Mouse (Mus musculus) left cerebral cortex, postnatal 36 days (tissue): ENCODE measurements around the gene Tgfb1. TPM values are rescaled to one million over a fixed set of nuclear protein-coding genes. Genes with fewer than 3 reads are reported as not detected.

Experiments used
- DNase-seq, 2 experiments: peaks; one replicate each; pipeline ENCODE4 v3.0.0; 2021 to 2022; ENCODE audit warnings: low spot score in 2 of 2, mixed read lengths in 1 of 2
- intact Hi-C: fragments of 180-260 bp; cut with DNase I; formaldehyde crosslinking; loops from one replicate; pipeline ENCODE4 v1.15.1; 2025
- total RNA-seq, 2 experiments: library from RNA; stranded (reverse); gene quantifications; 2 replicates each; pipeline ENCODE4 v1.2.3; 2021

Gene Tgfb1
- total RNA-seq, 2 experiments from 2014 or later = 7.9 to 8.8 TPM

GRCm38 (mm10) chr7:25674719-25675300, 12.0 kb upstream of the Tgfb1 start, which contains the start of gene Tmem91:
Tmem91 (minus strand) TSS chr7:25675166.
- intact Hi-C loops = no loop called here
- DNase-seq = no peak

DNA sequence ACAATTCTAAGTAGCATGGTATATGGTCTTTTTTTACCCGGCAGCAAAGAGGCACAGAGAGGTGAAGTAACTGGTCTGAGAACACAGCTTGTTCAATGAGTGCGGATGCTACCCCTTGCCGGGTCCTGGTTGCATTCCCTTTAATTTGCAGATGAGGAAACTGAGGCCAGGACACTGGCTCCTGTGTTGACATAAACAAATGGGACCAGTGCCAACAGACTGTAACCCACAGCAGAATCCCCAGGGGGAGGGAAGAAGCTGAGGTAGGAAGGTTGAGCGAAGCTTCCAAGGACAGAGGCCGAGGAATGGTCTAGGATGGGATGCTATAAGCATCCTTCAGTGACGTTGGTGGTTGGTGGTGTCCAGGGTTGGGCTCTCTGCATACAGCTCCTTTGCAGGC, 11.4 kb upstream of the Tgfb1 start:
- intact Hi-C loops = no loop called here
- DNase-seq = no peak

DNA sequence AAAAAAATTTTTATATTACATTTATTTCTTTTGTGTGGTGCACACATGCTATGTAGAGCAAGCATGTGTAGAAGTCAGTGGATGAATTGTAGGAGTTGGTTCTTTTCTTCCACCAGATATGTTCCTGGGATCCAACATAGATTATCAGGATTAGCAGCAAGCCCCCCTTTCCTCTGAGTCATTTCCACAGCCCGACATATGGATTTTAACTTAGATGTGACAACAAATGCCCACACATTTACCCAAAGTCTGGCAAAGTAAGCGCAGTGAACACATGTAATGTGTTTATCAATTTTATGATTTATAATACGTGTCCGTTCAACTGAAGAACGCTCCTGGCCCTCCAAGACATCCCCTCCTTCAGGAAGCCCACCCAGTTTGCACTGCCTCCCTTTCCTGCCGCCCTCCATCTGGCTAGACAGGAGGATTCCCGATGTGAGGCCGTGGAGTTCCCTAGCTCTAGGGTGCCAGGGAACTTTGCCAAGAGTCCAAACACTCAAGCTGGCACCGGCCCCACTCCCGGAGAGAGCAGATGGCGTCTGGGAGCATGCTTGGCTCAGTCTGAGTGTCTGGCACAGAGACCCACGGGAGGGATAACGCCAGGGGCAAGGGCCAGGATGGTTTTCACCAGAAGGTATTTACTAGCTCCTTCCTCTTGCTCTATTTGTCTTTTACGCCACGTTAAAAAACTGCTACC, 10.6 kb upstream of the Tgfb1 start:
- peak; percentile 91 for DNase-seq
- intact Hi-C loops = no loop called here

DNA sequence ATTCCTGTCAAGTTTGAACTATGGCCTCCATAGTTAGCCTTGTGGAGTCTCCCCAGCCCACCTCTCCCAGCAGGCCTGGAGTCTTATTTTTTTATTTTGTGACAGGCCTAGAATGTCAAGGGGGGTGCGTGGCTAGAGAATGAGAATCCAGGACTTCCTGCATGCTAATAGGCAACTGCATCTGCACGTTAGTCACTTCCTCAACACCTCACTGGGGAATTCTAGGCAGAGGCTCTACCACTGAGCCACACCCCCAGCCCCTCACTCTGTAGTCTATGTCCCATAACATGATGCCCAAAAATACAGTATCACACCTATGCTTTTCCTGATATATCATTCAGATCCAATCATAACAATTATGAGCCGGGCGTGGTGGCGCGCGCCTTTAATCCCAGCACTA, 9.8 kb upstream of the Tgfb1 start:
- intact Hi-C loops = no loop called here

DNA sequence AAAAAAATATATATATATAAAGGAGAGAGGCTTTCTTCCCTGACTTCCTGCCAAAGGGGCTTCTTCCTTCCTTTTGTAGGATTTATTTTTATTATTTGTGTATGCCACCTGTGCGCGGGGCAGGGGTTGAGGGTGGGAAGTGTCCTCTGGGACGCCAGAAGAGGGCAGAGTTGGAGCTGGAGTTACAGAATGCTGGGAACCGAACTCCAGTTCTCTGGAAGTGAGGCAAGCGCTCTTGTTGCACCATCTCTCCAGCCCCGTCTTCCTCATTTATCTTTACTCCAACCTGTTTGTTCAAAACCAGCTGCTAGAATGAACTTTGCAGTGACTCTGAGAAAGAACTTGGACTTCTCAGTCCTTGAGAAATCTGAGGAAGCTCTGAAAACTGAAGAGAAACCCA, 6.8 kb upstream of the Tgfb1 start:
- intact Hi-C loops = loop anchor here (5.0 kb wide), 1 partner anchor 37 kb away; the partner anchor contains the start of gene Ccdc97
- no peak for DNase-seq

More for the DNA sequence above, 9.8 kb upstream of the Tgfb1 start:
- no peak for DNase-seq

DNA sequence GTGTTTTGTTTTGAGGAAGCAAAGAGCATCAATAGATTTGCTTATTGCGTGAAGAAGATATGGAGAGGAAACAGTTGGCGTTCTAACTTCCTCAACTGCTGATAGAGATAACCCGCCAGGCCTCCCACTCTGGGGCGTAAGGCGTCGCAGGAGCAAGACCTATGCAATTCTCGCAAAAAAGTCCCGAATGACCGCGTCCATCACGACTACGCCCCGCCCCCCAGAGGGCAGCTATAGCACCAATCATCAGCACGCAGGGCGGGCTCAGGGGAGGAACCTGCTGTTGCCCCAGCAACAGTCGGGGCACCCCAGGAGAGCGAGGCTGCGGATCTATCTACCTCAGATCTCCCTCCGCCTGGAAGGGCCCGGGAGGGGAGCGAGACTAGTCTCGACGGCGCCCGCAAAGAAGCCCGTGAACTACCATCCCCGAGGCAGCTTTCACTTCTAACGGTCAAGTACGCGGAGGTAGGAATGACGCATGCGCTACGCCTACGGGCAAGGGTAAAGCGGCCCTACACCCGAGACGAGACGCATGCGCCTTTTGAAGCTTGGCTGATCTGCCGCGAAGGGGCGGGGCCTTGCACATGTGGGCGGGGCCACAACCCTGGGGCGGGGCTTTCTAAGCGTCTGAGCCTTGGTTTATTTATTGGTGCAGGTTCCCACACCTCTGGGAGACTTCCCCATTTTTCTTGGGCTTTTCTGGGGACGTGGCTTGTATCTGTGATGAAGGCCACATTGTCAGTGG, 6.1 kb upstream of the Tgfb1 start, which contains the start of gene B9d2:
TSS of gene B9d2 (plus strand) at position 267 of the 745 bp plus-strand sequence.
- intact Hi-C loops = loop anchor here (5.0 kb wide), 1 partner anchor 37 kb away; the partner anchor contains the start of gene Ccdc97
- peak; percentile 94 to 95 for DNase-seq

DNA sequence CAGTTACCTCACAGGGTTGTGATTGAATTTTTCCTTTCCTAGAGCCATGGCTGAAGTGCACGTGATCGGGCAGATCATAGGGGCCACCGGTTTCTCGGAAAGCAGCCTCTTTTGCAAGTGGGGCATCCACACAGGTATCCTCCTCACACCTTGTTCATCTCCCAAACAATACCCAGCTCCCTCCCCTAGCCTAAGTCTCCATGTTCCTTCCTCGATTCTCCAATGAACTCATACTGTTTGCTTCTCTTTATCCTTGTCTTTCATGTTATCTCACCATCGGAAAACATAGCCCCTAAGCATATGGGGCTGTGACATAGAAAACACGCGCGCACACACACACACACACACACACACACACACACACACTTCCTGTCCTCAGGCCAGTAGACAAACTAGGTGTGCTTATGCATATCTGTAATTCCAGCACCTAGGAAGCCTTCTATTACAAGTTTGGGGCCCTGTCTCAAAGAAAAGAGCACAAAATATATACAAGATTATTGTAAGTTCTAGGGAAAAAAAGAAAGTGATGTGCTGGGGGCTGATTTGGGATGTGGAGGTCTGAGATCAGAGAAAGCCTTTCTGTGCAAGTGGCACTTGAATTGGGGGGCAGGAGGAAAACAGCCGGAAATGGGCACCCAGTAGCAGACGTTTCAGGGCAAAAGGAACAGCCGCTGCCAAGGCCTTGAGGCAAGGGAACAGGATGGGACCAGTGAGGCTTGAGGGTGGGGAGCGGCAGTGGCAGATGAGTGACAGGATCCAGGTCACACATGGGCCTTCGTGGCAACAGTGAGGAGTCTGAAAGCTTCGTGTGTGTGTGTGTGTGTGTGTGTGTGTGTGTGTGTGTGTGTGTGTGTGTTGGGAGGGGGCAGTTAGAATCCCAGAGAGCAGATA, 5.2 kb upstream of the Tgfb1 start:
- no peak for DNase-seq
- intact Hi-C loops = loop anchor here (5.0 kb wide), 1 partner anchor 36 kb away; the partner anchor contains the start of gene Ccdc97

GRCm38 (mm10) chr7:25683474-25684180, 3.2 kb upstream of the Tgfb1 start:
- DNase-seq = no peak
- intact Hi-C loops = loop anchor here (5.0 kb wide), 1 partner anchor 34 kb away; the partner anchor contains the start of gene Ccdc97

DNA sequence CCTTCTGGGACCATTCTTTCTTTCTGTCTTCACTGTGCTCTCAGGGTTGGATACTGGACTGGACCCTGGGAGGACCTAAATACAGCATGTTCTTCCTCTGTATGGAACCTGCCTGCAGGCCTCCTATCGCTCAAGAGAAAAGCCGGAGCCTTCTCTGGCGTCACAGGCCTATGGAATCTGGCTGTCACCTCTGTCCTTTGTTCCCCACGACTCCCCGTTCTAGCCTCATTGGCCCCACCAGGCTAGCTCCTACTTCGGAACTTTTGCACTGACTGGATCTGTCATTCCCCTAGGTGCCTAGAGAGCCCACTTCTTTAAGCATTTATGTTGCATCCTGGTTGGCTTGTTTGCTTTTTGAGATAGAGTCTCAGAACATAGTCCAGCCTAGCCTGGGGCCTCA, 2.1 kb upstream of the Tgfb1 start:
- no peak for DNase-seq
- intact Hi-C loops = loop anchor here (5.0 kb wide), 1 partner anchor 33 kb away; the partner anchor contains the start of gene Ccdc97

- intact Hi-C loops = no loop called here
These were observed 804 bp upstream of the Tgfb1 start for GRCm38 (mm10) chr7:25685926-25686470.

GRCm38 (mm10) chr7:25687811-25688401, 1.1 kb downstream of the Tgfb1 start:
- DNase-seq = no peak
- intact Hi-C loops = no loop called here

More at GRCm38 (mm10) chr7:25685926-25686470, 804 bp upstream of the Tgfb1 start:
- DNase-seq = no peak

DNA sequence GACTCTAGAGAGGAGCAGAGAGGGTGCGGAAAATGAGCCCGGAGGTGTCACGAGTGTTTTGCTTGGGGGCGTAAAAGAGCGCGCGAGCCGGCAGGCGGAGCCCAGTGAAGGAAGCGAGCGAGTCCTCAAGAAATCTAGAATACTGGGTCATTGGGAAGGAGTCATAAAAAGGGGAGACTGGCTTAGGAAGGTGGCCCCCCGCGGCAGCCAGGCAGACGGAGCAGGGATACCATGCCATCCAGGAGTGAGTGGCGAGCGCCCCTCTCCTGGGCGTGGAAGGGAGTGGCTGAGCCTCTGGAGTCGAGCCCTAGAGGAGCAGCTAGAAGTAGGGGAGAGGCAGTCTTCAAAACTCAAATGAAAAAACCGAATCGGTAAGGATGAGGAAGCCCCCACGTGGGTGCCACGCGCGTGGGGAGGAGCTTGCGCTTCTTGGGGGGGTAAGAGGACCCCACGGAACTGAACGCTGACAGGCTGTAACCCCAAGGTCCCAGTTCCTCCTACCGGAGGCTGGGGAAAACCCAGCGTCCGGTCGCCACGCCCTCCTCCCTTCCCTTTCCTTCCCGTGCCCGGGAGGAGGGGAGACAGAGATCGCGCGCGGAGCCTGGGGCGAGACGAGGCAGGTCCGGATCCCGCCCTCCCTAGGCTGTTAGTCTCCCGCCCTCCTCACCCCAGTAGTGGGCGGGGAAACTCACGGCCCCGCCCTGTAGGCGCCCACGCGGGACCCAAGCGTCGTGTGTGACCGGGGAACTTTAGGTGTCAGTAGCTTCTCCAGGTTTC, 2.2 kb downstream of the Tgfb1 start:
- intact Hi-C loops = no loop called here

GRCm38 (mm10) chr7:25689603-25690021, 2.8 kb downstream of the Tgfb1 start:
- intact Hi-C loops = no loop called here
- DNase-seq = no peak

More for the DNA sequence above, 2.2 kb downstream of the Tgfb1 start:
- no peak for DNase-seq

- no peak for DNase-seq
- intact Hi-C loops = no loop called here
These were observed 3.2 kb downstream of the Tgfb1 start for GRCm38 (mm10) chr7:25690051-25690450.

DNA sequence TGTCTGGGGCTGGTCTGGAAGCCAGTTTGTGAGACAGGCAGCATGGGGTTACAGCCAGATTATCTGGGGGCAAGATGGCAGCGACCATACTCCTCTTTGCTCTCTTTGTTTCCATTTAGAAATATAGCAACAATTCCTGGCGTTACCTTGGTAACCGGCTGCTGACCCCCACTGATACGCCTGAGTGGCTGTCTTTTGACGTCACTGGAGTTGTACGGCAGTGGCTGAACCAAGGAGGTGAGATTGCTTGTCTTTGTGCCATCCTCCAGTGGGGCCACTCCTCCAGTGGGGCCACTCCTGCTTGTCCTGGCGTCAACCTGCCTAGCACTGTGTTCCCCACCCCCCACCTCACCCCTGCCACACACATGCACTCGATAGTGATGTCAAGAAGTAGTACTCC, 7.3 kb downstream of the Tgfb1 start:
- intact Hi-C loops = no loop called here
- no peak for DNase-seq

DNA sequence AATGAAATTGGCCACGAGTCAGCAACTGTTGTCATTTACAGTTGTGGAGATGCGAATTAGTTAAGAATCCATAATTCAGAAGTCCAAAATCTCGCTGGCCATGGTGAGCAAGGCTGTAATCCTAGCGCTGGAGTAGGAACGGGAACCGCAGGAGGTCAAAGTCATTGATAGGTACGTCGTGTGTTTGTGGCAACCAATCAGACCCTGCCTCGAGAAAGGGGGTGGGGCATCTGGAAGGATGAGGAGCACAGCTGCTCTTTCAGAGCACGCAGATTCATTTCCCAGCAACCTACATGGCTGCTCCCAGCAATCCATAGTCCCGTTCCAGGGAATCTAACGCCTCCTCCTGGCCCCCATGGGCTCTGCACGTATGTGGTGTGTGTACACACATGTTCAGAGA, 13.0 kb downstream of the Tgfb1 start:
- intact Hi-C loops = no loop called here
- no peak for DNase-seq

DNA sequence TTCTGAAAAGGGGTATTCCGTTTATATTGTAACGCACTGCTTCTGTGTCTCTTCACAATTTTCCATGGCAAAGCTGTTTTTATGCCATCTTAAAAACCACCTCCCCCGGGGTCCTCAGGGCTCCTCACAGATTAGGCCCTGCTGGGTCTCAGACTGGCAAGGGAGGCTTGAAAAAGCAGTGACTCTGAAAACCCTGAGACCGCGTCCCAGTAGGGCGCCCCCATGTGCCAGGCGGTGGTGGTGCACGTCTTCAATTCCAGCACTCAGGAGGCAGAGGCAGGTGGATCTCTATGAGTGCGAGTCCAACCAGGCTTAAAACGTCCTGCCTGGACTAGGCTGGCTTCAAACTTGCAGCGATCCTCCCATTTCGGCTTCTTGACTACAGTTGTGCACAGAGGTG, 13.9 kb downstream of the Tgfb1 start:
- intact Hi-C loops = no loop called here
- DNase-seq = no peak
